Mouse (Mus musculus) ES-E14 (cell line): ENCODE measurements around the gene Cryba1.

ENCODE experiments used
- HCFC1 ChIP-seq: IDR thresholded peaks from 2 replicates; pipeline ENCODE4 v1.6.1; 2012; ENCODE audit warnings: low read length, inconsistent platforms, borderline replicate concordance; ENCODE audit not compliant: insufficient read depth
- ZC3H11A ChIP-seq: IDR thresholded peaks from 2 replicates; pipeline ENCODE4 v1.6.1; 2012; ENCODE audit warnings: low read depth, mild to moderate bottlenecking, inconsistent platforms, low read length, borderline replicate concordance
- ZNF384 ChIP-seq: IDR thresholded peaks from 2 replicates; pipeline ENCODE4 v1.6.1; 2012; ENCODE audit warnings: low read depth, low read length, inconsistent platforms

- TF ChIP-seq ZNF384 (no peak), ZC3H11A (no peak), HCFC1 (no peak)
Observed at GRCm38 (mm10) chr11:77684896-77685295, 40.2 kb downstream of the Cryba1 start.
